Mouse (Mus musculus) heart, embryonic 16.5 days (tissue): ENCODE measurements around the gene Kcnb1. TPM values are rescaled to one million over a fixed set of nuclear protein-coding genes. Genes with fewer than 3 reads are reported as not detected.

Source experiments
- ATAC-seq: fragments of 200-750 bp; cut with Nextera tagmentation; replicated peaks from 2 replicates; pipeline ENCODE4 v1.8.0; 2017; ENCODE audit warnings: moderate number of reproducible peaks; ENCODE audit not compliant: insufficient read depth, low FRiP score; ENCODE audit errors: extremely low read depth
- H3K27ac ChIP-seq: fragments of 300-500 bp; sonication (generic); 2 replicates; pipeline ENCODE4 v1.5.1; 2014; ENCODE audit warnings: mild to moderate bottlenecking, low read length, control low read depth, moderate library complexity
- H3K27me3 ChIP-seq: fragments of 300-500 bp; sonication (generic); 2 replicates; pipeline ENCODE4 v1.6.1; 2014; ENCODE audit warnings: low read length, mixed read lengths; ENCODE audit not compliant: control insufficient read depth, insufficient read depth
- H3K36me3 ChIP-seq: fragments of 300-500 bp; sonication (generic); 2 replicates; pipeline ENCODE4 v1.6.1; 2014; ENCODE audit not compliant: control insufficient read depth, insufficient read depth
- H3K4me1 ChIP-seq: fragments of 300-500 bp; sonication (generic); 2 replicates; pipeline ENCODE4 v1.6.1; 2014; ENCODE audit warnings: low read length, mixed read lengths; ENCODE audit not compliant: control insufficient read depth, insufficient read depth
- H3K4me2 ChIP-seq: fragments of 300-500 bp; sonication (generic); 2 replicates; pipeline ENCODE4 v1.6.1; 2014; ENCODE audit warnings: low read depth, mild to moderate bottlenecking, control low read depth, low read length
- H3K4me3 ChIP-seq: fragments of 300-500 bp; sonication (generic); 2 replicates; pipeline ENCODE4 v1.5.1; 2014; ENCODE audit warnings: mild to moderate bottlenecking, control low read depth, low read length
- H3K9ac ChIP-seq: fragments of 300-500 bp; sonication (generic); 2 replicates; pipeline ENCODE4 v1.6.1; 2014; ENCODE audit warnings: low read length, control low read depth
- H3K9me3 ChIP-seq: fragments of 300-500 bp; sonication (generic); replicated peaks from 2 replicates; pipeline ENCODE4 v1.6.1; 2016; ENCODE audit warnings: low read length; ENCODE audit not compliant: control insufficient read depth
- WGBS: fragments of 180-500 bp; shearing (Covaris S2); extraction: QIAGEN DNeasy Blood & Tissue Kit; methylation state at CpG from one replicate; pipeline ENCODE4 v1.1.7; 2014; 5-methylcytosine and 5-hydroxymethylcytosine counted together
- polyA plus RNA-seq: library from polyadenylated mRNA; unstranded; fragments of >200 nt; fragmentation: Nextera tagmentation; extraction: Ambion mirVana; gene quantifications from 2 replicates; pipeline ENCODE4 v1.2.1, GENCODE M21; 2015

Kcnb1 gene
- polyA plus RNA-seq, 1 experiment from 2014 or later = 0.43 TPM

DNA sequence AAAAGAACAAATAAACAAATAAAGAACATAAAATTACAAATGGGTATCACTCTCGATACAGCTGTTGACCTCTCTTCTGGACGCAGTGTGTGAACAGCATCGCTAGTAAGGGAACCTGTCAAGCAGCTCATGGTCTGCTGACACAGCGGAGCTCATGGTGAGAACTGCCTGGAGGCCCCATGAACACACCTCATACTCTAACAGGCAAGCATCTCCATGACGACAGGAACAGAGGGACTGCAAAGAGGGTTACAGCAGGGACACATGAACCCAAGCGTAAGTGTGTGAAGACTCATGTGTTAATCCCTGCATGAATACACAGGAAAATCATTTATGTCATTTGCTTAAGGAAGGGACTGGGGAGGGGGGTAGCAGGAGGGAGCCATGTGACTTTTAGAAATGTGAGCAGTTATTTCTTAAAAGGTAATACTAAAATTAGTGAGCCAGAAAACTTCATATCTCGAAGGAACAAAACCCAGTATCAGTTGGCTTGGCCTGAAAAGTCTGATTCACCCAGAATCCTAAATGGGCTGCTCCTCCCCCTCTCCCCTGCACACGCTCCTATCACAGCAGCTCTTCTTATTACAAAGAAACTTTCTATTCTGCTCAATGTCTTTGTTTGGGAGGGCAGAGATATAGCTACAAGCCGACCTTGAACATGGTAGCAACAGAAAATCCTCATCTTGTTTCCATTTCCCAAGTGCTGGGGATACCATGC is 136.7 kb downstream of the Kcnb1 start:
- no peak overlapping the region for H3K27ac ChIP-seq
- H3K4me1 ChIP-seq = peaks cover 16% of the 10 kb centered on the region
- 56% methylated on average over 9 of the region's 9 CpGs for WGBS
- no peak overlapping the region; the same call in 1 of the 2 replicates for H3K9ac ChIP-seq
- no peak overlapping the region for H3K4me3 ChIP-seq
- peaks cover 51% of the 10 kb centered on the region for H3K36me3 ChIP-seq
- H3K4me2 ChIP-seq = no peak overlapping the region
- no peak for ATAC-seq
- H3K27me3 ChIP-seq = no peaks in the 10 kb centered on the region
- no peaks in the 10 kb centered on the region for H3K9me3 ChIP-seq

DNA sequence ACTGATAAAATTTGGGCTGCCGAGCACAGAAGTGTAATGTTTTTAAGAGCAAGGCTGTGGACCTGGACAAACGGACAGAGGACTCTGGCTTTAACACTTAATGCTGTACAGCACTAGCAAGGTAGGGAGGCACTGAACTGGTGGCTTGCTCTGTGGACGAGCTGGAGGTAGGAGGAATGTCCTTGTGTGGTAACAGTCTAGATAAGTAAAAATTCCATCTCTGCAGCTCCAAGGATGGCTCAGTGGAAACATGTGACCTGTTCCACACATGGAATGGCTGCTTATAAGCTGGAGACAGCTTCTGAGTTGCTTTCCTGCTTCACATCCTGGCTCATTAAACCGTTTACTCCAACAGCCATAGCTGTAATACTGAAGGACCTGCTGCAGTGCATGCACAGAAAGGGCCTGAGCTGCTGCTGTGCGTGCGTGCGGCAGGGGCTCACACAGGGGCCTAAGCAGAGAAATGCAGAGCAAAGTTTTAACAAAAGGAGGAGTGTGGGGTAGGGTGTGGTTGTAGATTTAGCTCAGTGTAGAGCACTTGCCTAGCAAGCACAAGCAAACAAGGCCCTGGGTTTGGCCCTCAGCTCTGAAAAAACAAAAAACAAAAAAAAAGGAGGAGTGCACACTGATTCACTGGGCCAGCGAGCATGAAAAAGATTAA is 141.1 kb downstream of the Kcnb1 start:
- Histone ChIP-seq H3K9ac (peak overlapping the region; percentile 36), H3K27me3 (no peaks in the 10 kb centered on the region), H3K4me3 (no peak overlapping the region), H3K4me1 (peaks cover 17% of the 10 kb centered on the region), H3K9me3 (no peaks in the 10 kb centered on the region), H3K4me2 (no peak overlapping the region), H3K36me3 (peaks cover 56% of the 10 kb centered on the region), H3K27ac (peak overlapping the region; percentile 79)
- WGBS = 56% methylated on average over 8 of the region's 8 CpGs
- ATAC-seq = peak; percentile 81

GRCm38 (mm10) chr2:167048223-167048622 is 141.7 kb downstream of the Kcnb1 start:
- no peak for ATAC-seq
- WGBS = 78% methylated on average over 10 of the region's 10 CpGs
- Histone ChIP-seq H3K9me3 (no peaks in the 10 kb centered on the region), H3K36me3 (peaks cover 60% of the 10 kb centered on the region), H3K9ac (peak overlapping the region; percentile 36; the same call in 1 of the 2 replicates), H3K4me1 (peaks cover 15% of the 10 kb centered on the region), H3K4me2 (no peak overlapping the region), H3K27me3 (no peaks in the 10 kb centered on the region), H3K27ac (peak overlapping the region; percentile 79), H3K4me3 (no peak overlapping the region)

Other genes starting within 250 kb of the Kcnb1 start
- 56.8 and 57.1 TPM in 2 replicates for gene Stau1, start 193.9 kb downstream of the Kcnb1 start, polyA plus RNA-seq
- 30.2 and 33.0 TPM in 2 replicates for gene Ddx27, start 175.0 kb downstream of the Kcnb1 start, polyA plus RNA-seq
- gene Znfx1, start 127.1 kb downstream of the Kcnb1 start, polyA plus RNA-seq = 7.6 and 8.8 TPM in 2 replicates
- gene Ptgis, start 50.4 kb upstream of the Kcnb1 start, polyA plus RNA-seq = 20.4 and 21.4 TPM in 2 replicates
- gene B4galt5, start 159.0 kb upstream of the Kcnb1 start, polyA plus RNA-seq = 8.1 and 8.3 TPM in 2 replicates
- gene Slc9a8, start 231.6 kb upstream of the Kcnb1 start, polyA plus RNA-seq = 19.1 and 20.1 TPM in 2 replicates